Mouse (Mus musculus): ENCODE results near the gene Dixdc1. TPM values are rescaled to one million over a fixed set of nuclear protein-coding genes. Genes with fewer than 3 reads are reported as not detected.

The Dixdc1 gene
- total RNA-seq, 2 experiments from 2014 or later, result 79.4 to 80.7 TPM

GRCm38 (mm10) chr9:50722451-50722911 is 16.8 kb downstream of the Dixdc1 start:
- TF ChIP-seq CTCF (IDR thresholded peaks at IDR 0.05), result no peak
- intact Hi-C loops (cut with DNase I), result no loop called here
- no peak for DNase-seq (ENCODE audit: extremely low spot score in 1 of 2, low spot score in 2 of 2)
- Histone ChIP-seq H3K4me3 (no peak overlapping the region), H3K27ac (no peak overlapping the region)

- no peak for DNase-seq (ENCODE audit: extremely low spot score in 1 of 2, low spot score in 2 of 2)
- intact Hi-C loops (cut with DNase I), result no loop called here
- H3K27ac ChIP-seq, result peak overlapping the region; percentile 38; the same call in 1 of the 2 replicates
- TF ChIP-seq CTCF (IDR thresholded peaks at IDR 0.05), result no peak; the same call in 1 of the 2 replicates
- no peak overlapping the region for H3K4me3 ChIP-seq
Observed at GRCm38 (mm10) chr9:50721061-50721460, 18.3 kb downstream of the Dixdc1 start.

DNA sequence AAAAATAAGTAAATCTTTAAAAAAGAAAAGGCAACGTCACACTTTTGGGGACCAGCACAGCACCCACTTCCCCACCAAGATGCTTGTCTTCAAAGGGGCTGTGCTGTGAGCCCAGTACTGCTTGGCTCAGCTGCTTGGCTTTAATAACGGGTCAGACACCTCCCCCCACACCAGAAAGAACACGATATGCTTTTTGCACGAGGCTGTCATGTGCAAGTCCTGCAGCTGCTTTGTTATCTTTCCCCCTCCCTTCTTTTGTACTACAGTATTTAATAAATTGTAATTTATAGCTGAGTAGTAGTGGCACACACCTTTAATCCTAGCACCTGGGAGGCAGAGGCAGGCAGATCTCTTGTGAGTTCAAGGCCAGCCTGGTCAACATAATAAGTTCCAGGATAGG is 20.4 kb downstream of the Dixdc1 start:
- DNase-seq (ENCODE audit: extremely low spot score in 1 of 2, low spot score in 2 of 2), result no peak
- Histone ChIP-seq H3K4me3 (no peak overlapping the region), H3K27ac (no peak overlapping the region)
- TF ChIP-seq CTCF (IDR thresholded peaks at IDR 0.05), result no peak
- intact Hi-C loops (cut with DNase I), result no loop called here

DNA sequence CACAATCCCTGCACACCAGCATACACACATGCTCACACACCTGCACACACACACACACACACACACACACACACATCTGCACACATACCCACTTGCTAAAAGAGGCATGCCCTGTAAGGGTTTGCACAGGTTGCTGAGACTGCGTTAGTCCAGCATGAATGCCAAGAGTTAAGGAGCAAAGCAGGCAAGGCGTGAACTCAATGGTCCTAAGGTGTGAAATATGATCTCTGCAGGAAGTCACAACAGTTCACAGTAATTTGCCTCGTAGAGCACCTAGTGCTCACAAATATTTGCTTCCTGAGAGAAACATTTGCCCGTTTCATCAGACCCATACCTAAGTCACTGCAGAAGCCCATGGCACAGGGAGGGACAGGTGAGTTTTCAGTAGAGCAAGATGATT is 25.1 kb downstream of the Dixdc1 start:
- DNase-seq (ENCODE audit: extremely low spot score in 1 of 2, low spot score in 2 of 2), result no peak
- Histone ChIP-seq H3K27ac (no peak overlapping the region), H3K4me3 (no peak overlapping the region)
- intact Hi-C loops (cut with DNase I), result no loop called here
- no peak for TF ChIP-seq CTCF (IDR thresholded peaks at IDR 0.05)

DNA sequence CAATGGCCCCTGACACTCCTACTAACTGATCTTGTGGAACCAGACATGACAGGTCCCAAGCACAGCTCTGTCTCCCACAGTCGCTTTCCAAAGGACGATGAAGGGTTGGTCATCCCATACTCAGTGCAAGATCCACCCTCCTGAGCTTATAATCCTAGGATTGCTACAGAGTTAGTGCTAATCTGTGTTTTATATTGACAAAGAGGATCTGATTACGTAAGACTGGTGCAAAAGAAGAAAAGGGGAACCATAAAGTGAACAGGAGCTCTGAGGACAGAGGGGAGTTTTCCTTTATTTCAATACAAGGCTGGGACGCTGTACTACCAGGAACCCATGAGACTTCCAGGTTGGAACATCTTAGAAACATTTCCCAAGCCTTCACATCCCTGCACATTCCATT is 28.0 kb downstream of the Dixdc1 start:
- intact Hi-C loops (cut with DNase I), result no loop called here
- no peak for DNase-seq (ENCODE audit: extremely low spot score in 1 of 2, low spot score in 2 of 2)
- Histone ChIP-seq H3K27ac (no peak overlapping the region), H3K4me3 (no peak overlapping the region)
- no peak for TF ChIP-seq CTCF (IDR thresholded peaks at IDR 0.05)

GRCm38 (mm10) chr9:50709108-50709507 is 30.2 kb downstream of the Dixdc1 start:
- TF ChIP-seq CTCF (IDR thresholded peaks at IDR 0.05), result peak; percentile 75
- Histone ChIP-seq H3K27ac (no peak overlapping the region), H3K4me3 (no peak overlapping the region)
- intact Hi-C loops (cut with DNase I), result loop anchor here (2.0 kb wide), 2 partner anchors 26 to 60 kb away; partner anchors contain the start of gene Fdxacb1
- no peak for DNase-seq (ENCODE audit: extremely low spot score in 1 of 2, low spot score in 2 of 2)

- DNase-seq (ENCODE audit: extremely low spot score in 1 of 2, low spot score in 2 of 2), result no peak
- TF ChIP-seq CTCF (IDR thresholded peaks at IDR 0.05), result no peak
- Histone ChIP-seq H3K4me3 (no peak overlapping the region), H3K27ac (no peak overlapping the region)
- intact Hi-C loops (cut with DNase I), result no loop called here
Observed at GRCm38 (mm10) chr9:50704907-50705306, 34.4 kb downstream of the Dixdc1 start.

DNA sequence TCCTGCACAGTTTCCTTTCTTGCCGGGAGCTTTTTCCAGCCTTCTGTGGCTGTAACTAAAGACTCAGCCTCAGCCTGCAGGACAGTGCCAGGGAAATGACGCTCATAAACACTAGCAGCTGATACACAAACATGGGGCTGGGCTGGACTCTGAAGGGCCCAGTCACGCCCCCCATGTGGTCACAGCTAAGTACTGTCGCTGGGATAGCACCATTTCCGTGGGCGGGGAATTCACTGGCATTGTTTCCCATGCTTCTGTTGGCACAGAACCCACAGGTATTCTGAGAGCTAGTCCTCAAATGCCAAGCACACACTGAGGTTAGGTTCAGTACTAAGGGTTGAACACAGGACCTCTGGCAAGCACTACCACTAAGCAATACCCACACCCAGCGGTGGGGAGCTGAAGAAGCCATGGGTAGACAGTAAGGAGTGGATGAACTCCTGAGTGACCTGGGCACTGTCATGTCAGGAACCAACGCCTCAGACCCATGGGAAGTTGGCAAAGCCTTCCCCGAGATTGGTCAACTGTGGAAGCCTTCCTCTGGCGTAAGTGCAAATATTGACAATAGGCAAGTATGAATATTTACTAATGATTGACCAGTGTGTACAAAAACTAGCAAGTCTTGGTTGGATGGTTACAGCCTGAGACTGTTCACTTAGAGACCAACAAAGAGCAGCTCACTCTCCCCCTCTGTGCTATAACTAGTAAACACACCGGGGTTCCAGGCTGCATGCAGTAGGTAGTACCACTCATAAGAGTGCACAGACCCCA is 38.2 kb downstream of the Dixdc1 start:
- intact Hi-C loops (cut with DNase I), result no loop called here
- peak in 1 of 2 experiments; percentile 23 for DNase-seq (ENCODE audit: extremely low spot score in 1 of 2, low spot score in 2 of 2)
- H3K27ac ChIP-seq, result peak overlapping the region; percentile 36
- H3K4me3 ChIP-seq, result no peak overlapping the region
- peak; percentile 40 for TF ChIP-seq CTCF (IDR thresholded peaks at IDR 0.05)

GRCm38 (mm10) chr9:50698418-50699409 is 40.6 kb downstream of the Dixdc1 start:
- intact Hi-C loops (cut with DNase I), result loop anchor here (1.0 to 10.0 kb wide), 4 partner anchors 28 to 456 kb away; partner anchors contain the start of gene Fdxacb1

GRCm38 (mm10) chr9:50697706-50698041 is 41.6 kb downstream of the Dixdc1 start:
- no peak for TF ChIP-seq CTCF (IDR thresholded peaks at IDR 0.05)
- intact Hi-C loops (cut with DNase I), result loop anchor here (2.0 to 10.0 kb wide), 3 partner anchors 29 to 457 kb away; no protein-coding TSS in a partner anchor
- Histone ChIP-seq H3K4me3 (peak overlapping the region; percentile 82), H3K27ac (peak overlapping the region; percentile 95)
- peak; percentile 74 to 83 for DNase-seq (ENCODE audit: extremely low spot score in 1 of 2, low spot score in 2 of 2)

More at GRCm38 (mm10) chr9:50698418-50699409, 40.6 kb downstream of the Dixdc1 start:
- peak; percentile 55 to 57 for DNase-seq (ENCODE audit: extremely low spot score in 1 of 2, low spot score in 2 of 2)
- Histone ChIP-seq H3K27ac (peak overlapping the region; percentile 95), H3K4me3 (peak overlapping the region; percentile 82)
- TF ChIP-seq CTCF (IDR thresholded peaks at IDR 0.05), result no peak

DNA sequence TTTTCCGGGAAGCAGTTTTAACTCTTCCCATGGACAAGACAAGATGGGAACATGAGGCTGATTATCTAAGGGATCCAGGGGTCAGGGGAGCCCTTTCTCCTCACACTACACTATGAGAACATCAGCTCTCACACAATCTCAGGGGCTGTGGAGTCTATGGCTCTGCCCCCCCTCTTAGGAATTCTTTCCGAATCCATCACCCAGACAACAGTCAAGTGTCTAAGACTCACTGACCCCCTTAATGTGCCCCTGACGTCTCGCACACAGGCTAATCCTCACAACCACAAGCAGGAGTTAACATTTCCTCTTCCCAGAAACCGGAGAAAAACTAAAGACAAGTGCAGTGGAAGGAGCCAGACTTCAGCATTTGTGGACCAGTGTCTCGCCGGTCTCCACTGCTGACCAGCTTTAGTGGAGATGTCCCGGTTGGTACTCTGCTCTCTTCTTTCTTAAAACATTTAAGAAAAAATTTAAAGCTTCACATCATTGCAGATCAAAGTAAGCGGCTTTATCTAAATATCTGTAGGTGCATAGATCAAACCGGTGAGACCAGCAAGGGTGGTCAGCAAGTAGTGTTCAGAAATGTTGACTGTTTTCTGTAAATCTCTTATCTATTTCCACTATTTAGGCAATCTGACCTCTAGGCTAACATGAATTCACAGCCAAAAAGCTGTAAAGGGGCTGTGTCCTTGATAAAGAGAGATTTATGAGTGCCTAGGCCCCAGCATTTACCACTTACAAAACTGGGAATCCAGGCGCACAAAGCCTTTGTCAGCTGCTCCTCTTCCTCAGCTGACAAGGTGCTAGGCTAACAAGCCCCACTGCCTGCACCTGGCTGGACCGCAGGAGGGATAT is 42.2 kb downstream of the Dixdc1 start:
- Histone ChIP-seq H3K27ac (peak overlapping the region; percentile 95), H3K4me3 (peak overlapping the region; percentile 82)
- DNase-seq (ENCODE audit: extremely low spot score in 1 of 2, low spot score in 2 of 2), result no peak
- TF ChIP-seq CTCF (IDR thresholded peaks at IDR 0.05), result no peak
- intact Hi-C loops (cut with DNase I), result loop anchor here (10.0 kb wide), 1 partner anchor 458 kb away; no protein-coding TSS in a partner anchor
